Mouse (Mus musculus) cortical plate, adult 2 months (tissue): ENCODE data around the gene Sprr2a3.
"Not testable (repeated sequence)": the region's sequence is repeated elsewhere in the genome, so short reads cannot be mapped to it uniquely, and the experiment has no call there.

Experiments
- CTCF ChIP-seq: fragments of 200-500 bp; IDR thresholded peaks from 2 replicates; pipeline ENCODE4 v1.5.1; 2011; ENCODE audit warnings: mild to moderate bottlenecking, control low read depth, low read length; ENCODE audit not compliant: insufficient read depth; ENCODE audit errors: extremely low read depth
- POLR2A ChIP-seq: fragments of 200-500 bp; IDR thresholded peaks from 2 replicates; pipeline ENCODE4 v1.6.1; 2011; ENCODE audit warnings: mild to moderate bottlenecking, low read length, control low read depth; ENCODE audit not compliant: insufficient read depth; ENCODE audit errors: extremely low read depth

GRCm38 (mm10) chr3:92288489-92288888, 3.3 kb downstream of the Sprr2a3 start:
- TF ChIP-seq POLR2A, CTCF: not testable (repeated sequence)
